Mouse (Mus musculus) megakaryocyte, embryonic 14.5 days (primary cell): ENCODE measurements around the gene H2-DMb2.

Experiments used
- FLI1 ChIP-seq: IDR thresholded peaks from 2 replicates; pipeline ENCODE4 v1.6.1; 2012; ENCODE audit warnings: low read length, inconsistent platforms, mixed read lengths
- GATA1 ChIP-seq: IDR thresholded peaks from 3 replicates; pipeline ENCODE4 v1.6.1; 2012; ENCODE audit warnings: mixed read lengths, low read length, inconsistent platforms, borderline replicate concordance

- TF ChIP-seq FLI1: no peak
- TF ChIP-seq GATA1: no peak
Measured at GRCm38 (mm10) chr17:34130073-34130947, 12.8 kb upstream of the H2-DMb2 start.
